Mouse (Mus musculus): ENCODE results near the gene Mmel1. TPM values are rescaled to one million over a fixed set of nuclear protein-coding genes. Genes with fewer than 3 reads are reported as not detected.

Mmel1 gene
- total and polyA plus RNA-seq, 3 experiments, result 0.16 TPM; not detected in 2

GRCm38 (mm10) chr4:154940156-154940555 lies 70.8 kb downstream of the Mmel1 start:
- WGBS, result 78% methylated on average over 2 of the region's 2 CpGs
- intact Hi-C loops (cut with DNase I), result no loop called here
- no peaks in the 10 kb centered on the region for H3K27me3 ChIP-seq (ENCODE audit: control insufficient read depth, insufficient read depth, low read length)
- DNase-seq, result no peak
- H3K27ac ChIP-seq, result no peak overlapping the region
- no peak for TF ChIP-seq POLR2A (IDR thresholded peaks at IDR 0.05; ENCODE audit: insufficient read depth, low read depth, low read length)
- TF ChIP-seq EP300 (IDR thresholded peaks at IDR 0.05; ENCODE audit: insufficient read depth, low read depth, low read length), result no peak
- TF ChIP-seq CTCF (IDR thresholded peaks at IDR 0.05), result no peak
- H3K4me1 ChIP-seq (ENCODE audit: control insufficient read depth, insufficient read depth, low read length), result peaks cover 1% of the 10 kb centered on the region; the same call in 1 of the 2 replicates
- H3K36me3 ChIP-seq (ENCODE audit: control insufficient read depth, insufficient read depth, low read length), result no peaks in the 10 kb centered on the region
- H3K9ac ChIP-seq (ENCODE audit: low read depth, low read length), result no peak overlapping the region
- no peaks in the 10 kb centered on the region for H3K79me2 ChIP-seq (replicated peaks; ENCODE audit: control insufficient read depth, insufficient read depth, low read length)
- H3K4me3 ChIP-seq, result no peak overlapping the region

DNA sequence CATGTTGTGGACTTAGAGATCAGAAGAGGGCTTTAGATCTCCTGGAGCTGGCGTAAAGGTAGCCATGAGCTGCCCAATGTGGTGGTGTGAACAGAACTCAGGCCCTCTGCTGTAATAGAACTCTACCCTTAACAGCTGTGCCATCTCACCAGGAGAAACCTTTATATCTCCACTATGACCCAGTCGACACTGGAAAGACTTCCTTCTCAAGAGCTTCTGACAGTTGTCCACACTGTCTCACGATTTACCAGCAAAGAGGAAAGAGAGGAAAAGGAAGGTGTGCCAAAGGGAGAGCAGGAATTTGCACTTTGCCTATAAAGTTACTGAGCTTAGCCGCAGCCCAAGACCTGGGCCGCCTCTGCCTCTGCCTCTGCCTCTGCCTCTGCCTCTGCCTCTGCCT lies 72.4 kb downstream of the Mmel1 start:
- intact Hi-C loops (cut with DNase I), result no loop called here
- no peak for DNase-seq
- no peak overlapping the region for H3K27ac ChIP-seq
- H3K4me3 ChIP-seq, result no peak overlapping the region
- H3K27me3 ChIP-seq (ENCODE audit: control insufficient read depth, insufficient read depth, low read length), result no peaks in the 10 kb centered on the region
- no peak overlapping the region for H3K9ac ChIP-seq (ENCODE audit: low read depth, low read length)
- no peak for TF ChIP-seq EP300 (IDR thresholded peaks at IDR 0.05; ENCODE audit: insufficient read depth, low read depth, low read length)
- TF ChIP-seq CTCF (IDR thresholded peaks at IDR 0.05), result no peak
- no peak for TF ChIP-seq POLR2A (IDR thresholded peaks at IDR 0.05; ENCODE audit: insufficient read depth, low read depth, low read length)
- H3K79me2 ChIP-seq (replicated peaks; ENCODE audit: control insufficient read depth, insufficient read depth, low read length), result no peaks in the 10 kb centered on the region
- 74% methylated on average over 5 of the region's 5 CpGs for WGBS
- no peaks in the 10 kb centered on the region for H3K36me3 ChIP-seq (ENCODE audit: control insufficient read depth, insufficient read depth, low read length)
- peaks cover 1% of the 10 kb centered on the region; the same call in 1 of the 2 replicates for H3K4me1 ChIP-seq (ENCODE audit: control insufficient read depth, insufficient read depth, low read length)

DNA sequence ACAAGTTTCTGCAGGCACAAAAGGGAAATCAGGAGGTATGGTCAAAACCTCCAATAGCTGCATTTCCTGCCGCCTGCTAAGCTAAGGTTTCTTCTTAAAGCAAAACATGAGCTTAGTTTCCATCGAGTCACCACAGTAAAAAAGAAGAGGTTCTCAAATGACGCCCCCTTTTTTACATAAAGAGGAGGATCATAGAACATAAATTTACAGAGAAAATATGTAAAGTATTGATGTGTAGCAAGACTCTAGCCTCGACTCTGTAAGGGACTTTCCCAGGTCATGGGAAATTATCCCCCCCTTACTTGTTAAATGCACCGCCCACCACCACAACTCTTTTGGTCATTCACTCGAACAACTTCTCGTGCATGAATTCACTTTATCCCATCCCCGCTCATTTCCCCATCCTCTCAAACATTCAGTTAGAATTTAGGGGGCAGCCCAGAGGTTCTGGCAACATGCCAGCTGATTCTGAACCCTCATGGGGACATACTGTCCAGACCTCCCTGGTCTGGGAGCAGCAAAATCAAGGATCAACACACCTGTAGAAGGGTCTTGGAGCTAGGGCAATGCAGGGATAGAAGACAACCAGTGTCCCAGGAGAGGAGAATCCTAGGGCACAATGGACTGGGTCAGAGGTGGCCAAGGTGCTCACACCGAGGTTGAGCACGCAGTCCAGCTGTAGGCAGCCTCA lies 73.4 kb downstream of the Mmel1 start:
- intact Hi-C loops (cut with DNase I), result no loop called here
- Histone ChIP-seq H3K27me3 (ENCODE audit: control insufficient read depth, insufficient read depth, low read length) (no peaks in the 10 kb centered on the region), H3K27ac (no peak overlapping the region), H3K4me3 (no peak overlapping the region), H3K36me3 (ENCODE audit: control insufficient read depth, insufficient read depth, low read length) (no peaks in the 10 kb centered on the region), H3K4me1 (ENCODE audit: control insufficient read depth, insufficient read depth, low read length) (peaks cover 1% of the 10 kb centered on the region; the same call in 1 of the 2 replicates), H3K9ac (ENCODE audit: low read depth, low read length) (no peak overlapping the region), H3K79me2 (replicated peaks; ENCODE audit: control insufficient read depth, insufficient read depth, low read length) (no peaks in the 10 kb centered on the region)
- TF ChIP-seq POLR2A (IDR thresholded peaks at IDR 0.05; ENCODE audit: insufficient read depth, low read depth, low read length) (no peak), EP300 (IDR thresholded peaks at IDR 0.05; ENCODE audit: insufficient read depth, low read depth, low read length) (no peak)
- no peak for DNase-seq
- 73% methylated on average over 10 of the region's 10 CpGs for WGBS

GRCm38 (mm10) chr4:154943323-154944039 lies 74.1 kb downstream of the Mmel1 start:
- no peak overlapping the region for H3K4me3 ChIP-seq
- H3K79me2 ChIP-seq (replicated peaks; ENCODE audit: control insufficient read depth, insufficient read depth, low read length), result no peaks in the 10 kb centered on the region
- no peak overlapping the region for H3K9ac ChIP-seq (ENCODE audit: low read depth, low read length)
- H3K36me3 ChIP-seq (ENCODE audit: control insufficient read depth, insufficient read depth, low read length), result no peaks in the 10 kb centered on the region
- intact Hi-C loops (cut with DNase I), result loop anchor here (1.0 to 2.0 kb wide), 4 partner anchors 21 to 123 kb away; partner anchors contain the start of genes Pank4 and Pex10
- no peaks in the 10 kb centered on the region for H3K27me3 ChIP-seq (ENCODE audit: control insufficient read depth, insufficient read depth, low read length)
- peak in 1 of 2 experiments; percentile 11 for DNase-seq
- WGBS, result 81% methylated on average over 6 of the region's 6 CpGs
- TF ChIP-seq EP300 (IDR thresholded peaks at IDR 0.05; ENCODE audit: insufficient read depth, low read depth, low read length) (no peak), CTCF (IDR thresholded peaks at IDR 0.05) (no peak), POLR2A (IDR thresholded peaks at IDR 0.05; ENCODE audit: insufficient read depth, low read depth, low read length) (no peak)
- H3K4me1 ChIP-seq (ENCODE audit: control insufficient read depth, insufficient read depth, low read length), result peaks cover 1% of the 10 kb centered on the region; the same call in 1 of the 2 replicates
- no peak overlapping the region; the same call in 1 of the 2 replicates for H3K27ac ChIP-seq

GRCm38 (mm10) chr4:154944121-154944590 lies 74.8 kb downstream of the Mmel1 start:
- Histone ChIP-seq H3K27me3 (ENCODE audit: control insufficient read depth, insufficient read depth, low read length) (no peaks in the 10 kb centered on the region), H3K4me3 (no peak overlapping the region), H3K9ac (ENCODE audit: low read depth, low read length) (no peak overlapping the region), H3K4me1 (ENCODE audit: control insufficient read depth, insufficient read depth, low read length) (peaks cover 1% of the 10 kb centered on the region; the same call in 1 of the 2 replicates), H3K79me2 (replicated peaks; ENCODE audit: control insufficient read depth, insufficient read depth, low read length) (no peaks in the 10 kb centered on the region), H3K27ac (no peak overlapping the region; the same call in 1 of the 2 replicates), H3K36me3 (ENCODE audit: control insufficient read depth, insufficient read depth, low read length) (no peaks in the 10 kb centered on the region)
- 8% methylated on average over 2 of the region's 2 CpGs for WGBS
- intact Hi-C loops (cut with DNase I), result loop anchor here (1.0 to 2.0 kb wide), 4 partner anchors 21 to 123 kb away; partner anchors contain the start of genes Pank4 and Pex10
- DNase-seq, result peak; percentile 75 to 83
- TF ChIP-seq CTCF (IDR thresholded peaks at IDR 0.05) (peak; percentile 98), POLR2A (IDR thresholded peaks at IDR 0.05; ENCODE audit: insufficient read depth, low read depth, low read length) (no peak), EP300 (IDR thresholded peaks at IDR 0.05; ENCODE audit: insufficient read depth, low read depth, low read length) (peak; percentile 90)

Other genes starting within 250 kb of the Mmel1 start
- gene Prdm16, start 232.7 kb upstream of the Mmel1 start, total RNA-seq (2021), result 10 to 100 TPM; 16.8 to 18.1 TPM
- 7.6 and 10.8 TPM in 2 replicates for gene Prdm16, start 232.7 kb upstream of the Mmel1 start, polyA plus RNA-seq (2012; rRNA removed)
- gene Actrt2, start 201.7 kb upstream of the Mmel1 start, total RNA-seq (2021), result not detected
- gene Actrt2, start 201.7 kb upstream of the Mmel1 start, polyA plus RNA-seq (2012; rRNA removed), result 0.18 and 0.47 TPM in 2 replicates
- gene Ttc34, start 32.1 kb upstream of the Mmel1 start, total RNA-seq (2021), result under 1 TPM; 0.09 to 0.10 TPM
- gene Ttc34, start 32.1 kb upstream of the Mmel1 start, polyA plus RNA-seq (2012; rRNA removed), result 0.12 and 0.31 TPM in 2 replicates
- gene Fam213b, start 29.6 kb downstream of the Mmel1 start, total RNA-seq (2021), result 10 to 100 TPM; 77.1 to 95.9 TPM
- 77.3 and 110 TPM in 2 replicates for gene Fam213b, start 29.6 kb downstream of the Mmel1 start, polyA plus RNA-seq (2012; rRNA removed)
- 1 to 10 TPM; 6.1 to 7.0 TPM for gene Tnfrsf14, start 59.0 kb downstream of the Mmel1 start, total RNA-seq (2021)
- gene Tnfrsf14, start 59.0 kb downstream of the Mmel1 start, polyA plus RNA-seq (2012; rRNA removed), result 16.1 and 18.8 TPM in 2 replicates
- not detected for gene Hes5, start 91.3 kb downstream of the Mmel1 start, total RNA-seq (2021)
- 0.10 TPM in 1 of 2 replicates, not detected in the other for gene Hes5, start 91.3 kb downstream of the Mmel1 start, polyA plus RNA-seq (2012; rRNA removed)
- gene Pank4, start 94.5 kb downstream of the Mmel1 start, total RNA-seq (2021), result 10 to 100 TPM; 40.7 to 43.9 TPM
- gene Pank4, start 94.5 kb downstream of the Mmel1 start, polyA plus RNA-seq (2012; rRNA removed), result 59.6 and 81.2 TPM in 2 replicates
- not detected for gene Plch2, start 187.2 kb downstream of the Mmel1 start, total RNA-seq (2021)
- 0.06 and 1.1 TPM in 2 replicates for gene Plch2, start 187.2 kb downstream of the Mmel1 start, polyA plus RNA-seq (2012; rRNA removed)
- gene Pex10, start 197.4 kb downstream of the Mmel1 start, total RNA-seq (2021), result 10 to 100 TPM; 18.4 to 19.4 TPM
- 26.5 and 26.7 TPM in 2 replicates for gene Pex10, start 197.4 kb downstream of the Mmel1 start, polyA plus RNA-seq (2012; rRNA removed)
- gene Rer1, start 216.8 kb downstream of the Mmel1 start, total RNA-seq (2021), result 10 to 100 TPM; 67.6 to 74.7 TPM
- gene Rer1, start 216.8 kb downstream of the Mmel1 start, polyA plus RNA-seq (2012; rRNA removed), result 54.7 and 102 TPM in 2 replicates
- gene Morn1, start 217.0 kb downstream of the Mmel1 start, total RNA-seq (2021), result 1 to 10 TPM; 1.1 to 1.3 TPM
- 2.5 and 2.6 TPM in 2 replicates for gene Morn1, start 217.0 kb downstream of the Mmel1 start, polyA plus RNA-seq (2012; rRNA removed)

All from heart, adult 2 months (tissue).